20 mouse cellular contexts compared by ENCODE assay signal in the genomic region with DNA sequence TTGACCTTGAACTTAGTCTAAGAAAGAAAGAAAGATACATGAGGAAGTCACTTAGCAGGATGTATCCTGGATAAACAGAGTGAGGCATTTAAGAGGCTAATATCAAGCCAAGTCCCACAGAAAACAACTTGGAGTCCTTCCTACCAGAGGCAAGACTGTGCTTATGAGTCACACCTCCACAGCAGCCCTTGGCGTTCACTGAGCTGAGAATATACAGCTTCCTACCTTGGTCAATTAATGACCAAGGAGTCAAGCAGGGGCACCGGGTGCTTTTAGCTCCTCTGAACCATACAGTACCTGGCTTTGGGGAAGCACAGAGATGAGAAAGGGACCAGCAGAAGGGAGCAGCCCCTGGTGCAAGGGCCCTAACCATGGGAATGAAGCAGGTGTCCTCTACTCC. TPM values are rescaled to one million over a fixed set of nuclear protein-coding genes. Genes with fewer than 3 reads are reported as not detected.
DNase-seq lines count a peak whose midpoint lies in the region; ATAC-seq and TF ChIP-seq lines count a peak whose summit lies in the region.
"Had no signal": no experiment of that assay in that cellular context is flagged by ENCODE, and none has a peak within 500 bp of the region (broad histone marks: within the 10 kb centered on the region; RNA-seq: fewer than 3 reads in every experiment).

No protein-coding gene starts in this region.

- H3K27ac ChIP-seq in heart, adult 2 months = peak overlapping the region; percentile 75
- peak overlapping the region; percentile 76 for H3K27ac ChIP-seq in intestine, postnatal 0 days (ENCODE audit: low read depth, low read length)
- peak overlapping the region; percentile 77 for H3K27ac ChIP-seq in kidney, postnatal 0 days
- no peak overlapping the region for H3K27ac ChIP-seq in stomach, embryonic 16.5 days (ENCODE audit: low read length)
- H3K27ac ChIP-seq: forebrain, embryonic 10.5 days; heart, embryonic 15.5 days; hindbrain, embryonic 13.5 days; lung, embryonic 15.5 days; neural tube, embryonic 13.5 days had no signal

- peak; percentile 73 for ATAC-seq in intestine, postnatal 0 days
- ATAC-seq in kidney, postnatal 0 days (replicated peaks; ENCODE audit: low FRiP score, low read depth) = peak; percentile 90
- 0 out of 2 replicates have a peak, but pooled peaks have one; percentile 56 for ATAC-seq in stomach, embryonic 16.5 days (ENCODE audit: insufficient read depth, low FRiP score)

- DNase-seq in heart, adult 2 months = no peak
- DNase-seq in heart, adult 9 months (ENCODE audit: low spot score in 2 of 2) = no peak
- DNase-seq in kidney, postnatal 0 days (ENCODE audit: low spot score) = peak; percentile 47
- DNase-seq in lung, adult 2 months = no peak
- no peak for DNase-seq in natural killer cell, adult 2 months (ENCODE audit: low spot score in 2 of 2)
- DNase-seq: cerebellum, adult 11-12 months; thymus, postnatal 14 days had no signal

- H3K36me3 ChIP-seq in heart, adult 2 months (ENCODE audit: control insufficient read depth, insufficient read depth, low read length) = peaks cover 3% of the 10 kb centered on the region
- H3K36me3 ChIP-seq in intestine, postnatal 0 days (ENCODE audit: control insufficient read depth, insufficient read depth) = no peaks in the 10 kb centered on the region
- no peaks in the 10 kb centered on the region for H3K36me3 ChIP-seq in kidney, postnatal 0 days (ENCODE audit: insufficient read depth, low read length)
- H3K36me3 ChIP-seq in stomach, embryonic 16.5 days (ENCODE audit: control insufficient read depth, insufficient read depth, low read length) = no peaks in the 10 kb centered on the region
- H3K36me3 ChIP-seq: forebrain, embryonic 10.5 days; heart, embryonic 15.5 days; hindbrain, embryonic 13.5 days; lung, embryonic 15.5 days; neural tube, embryonic 13.5 days had no signal

- WGBS in heart, adult 2 months = 44% methylated on average over 2 of the region's 2 CpGs
- 30% methylated on average over 2 of the region's 2 CpGs for WGBS in intestine, postnatal 0 days
- WGBS in kidney, postnatal 0 days = 26% methylated on average over 2 of the region's 2 CpGs
- WGBS in stomach, embryonic 16.5 days = 63% methylated on average over 2 of the region's 2 CpGs
- WGBS in lung, adult 2 months = 37% methylated on average over 2 of the region's 2 CpGs

- TF ChIP-seq CTCF in heart, adult 2 months (IDR thresholded peaks at IDR 0.05) = no peak
- no peak for TF ChIP-seq CTCF in intestine, postnatal 0 days (IDR thresholded peaks at IDR 0.05; ENCODE audit: low read depth)
- TF ChIP-seq CTCF in kidney, postnatal 0 days (IDR thresholded peaks at IDR 0.05; ENCODE audit: low read depth) = no peak
- TF ChIP-seq CTCF in lung, adult 2 months (IDR thresholded peaks at IDR 0.05; ENCODE audit: insufficient read depth, low read length) = no peak

- TF ChIP-seq EP300 in heart, adult 2 months (IDR thresholded peaks at IDR 0.05; ENCODE audit: insufficient read depth, low read depth, low read length) = no peak

- no peaks in the 10 kb centered on the region for H3K79me2 ChIP-seq in heart, adult 2 months (replicated peaks; ENCODE audit: control insufficient read depth, insufficient read depth, low read length)

- intact Hi-C loops in heart, adult 2 months (cut with DNase I) = no loop called here

- 0 out of 2 replicates have a peak, but pooled peaks cover 1% of the 10 kb centered on the region for H3K4me1 ChIP-seq in heart, adult 2 months (ENCODE audit: control insufficient read depth, insufficient read depth, low read length)
- H3K4me1 ChIP-seq in intestine, postnatal 0 days (replicated peaks; ENCODE audit: control insufficient read depth, insufficient read depth, low read length) = 0 out of 2 replicates have a peak, but pooled peaks cover 3% of the 10 kb centered on the region
- 0 out of 2 replicates have a peak, but pooled peaks cover 3% of the 10 kb centered on the region for H3K4me1 ChIP-seq in kidney, postnatal 0 days (replicated peaks; ENCODE audit: insufficient read depth, low read length)
- no peaks in the 10 kb centered on the region for H3K4me1 ChIP-seq in stomach, embryonic 16.5 days (ENCODE audit: control insufficient read depth, insufficient read depth, low read length)
- no peaks in the 10 kb centered on the region for H3K4me1 ChIP-seq in lung, adult 2 months (ENCODE audit: control insufficient read depth, insufficient read depth, low read length)
- H3K4me1 ChIP-seq: neural tube, embryonic 13.5 days had no signal

- no peak for TF ChIP-seq POLR2A in heart, adult 2 months (IDR thresholded peaks at IDR 0.05; ENCODE audit: insufficient read depth, low read depth, low read length)
- no peak for TF ChIP-seq POLR2A in lung, adult 2 months (IDR thresholded peaks at IDR 0.05; ENCODE audit: borderline replicate concordance, extremely low read depth, low read depth, low read length)

- no peaks in the 10 kb centered on the region for H3K27me3 ChIP-seq in heart, adult 2 months (ENCODE audit: control insufficient read depth, insufficient read depth, low read length)
- no peaks in the 10 kb centered on the region for H3K27me3 ChIP-seq in intestine, postnatal 0 days (replicated peaks; ENCODE audit: control insufficient read depth, insufficient read depth, low read length)
- H3K27me3 ChIP-seq in kidney, postnatal 0 days (ENCODE audit: insufficient read depth, low read length) = no peaks in the 10 kb centered on the region
- no peaks in the 10 kb centered on the region for H3K27me3 ChIP-seq in stomach, embryonic 16.5 days (ENCODE audit: control insufficient read depth, insufficient read depth, low read length)
- H3K27me3 ChIP-seq: heart, embryonic 15.5 days; lung, embryonic 15.5 days; neural tube, embryonic 13.5 days had no signal

- H3K9ac ChIP-seq in heart, adult 2 months (ENCODE audit: low read depth, low read length) = no peak overlapping the region
- H3K9ac ChIP-seq in intestine, postnatal 0 days (ENCODE audit: low read depth, low read length) = no peak overlapping the region
- no peak overlapping the region for H3K9ac ChIP-seq in kidney, postnatal 0 days (ENCODE audit: low read depth, low read length)
- no peak overlapping the region for H3K9ac ChIP-seq in stomach, embryonic 16.5 days (ENCODE audit: low read length)
- H3K9ac ChIP-seq: heart, embryonic 15.5 days; hindbrain, embryonic 13.5 days; lung, embryonic 15.5 days; neural tube, embryonic 13.5 days had no signal

- no peak overlapping the region for H3K4me3 ChIP-seq in heart, adult 2 months
- H3K4me3 ChIP-seq in intestine, postnatal 0 days (ENCODE audit: low read depth, low read length) = no peak overlapping the region
- H3K4me3 ChIP-seq in kidney, postnatal 0 days (replicated peaks; ENCODE audit: low read depth, low read length) = no peak overlapping the region
- no peak overlapping the region for H3K4me3 ChIP-seq in stomach, embryonic 16.5 days (replicated peaks; ENCODE audit: low read length)
- no peak overlapping the region for H3K4me3 ChIP-seq in lung, adult 2 months (replicated peaks; ENCODE audit: extremely low read depth, low read depth, low read length)
- H3K4me3 ChIP-seq: forebrain, embryonic 10.5 days; heart, embryonic 15.5 days; hindbrain, embryonic 13.5 days; lung, embryonic 15.5 days; megakaryocyte, embryonic 14.5 days; neural tube, embryonic 13.5 days had no signal

- no peak overlapping the region for H3K4me2 ChIP-seq in intestine, postnatal 0 days (replicated peaks; ENCODE audit: low read depth)
- no peak overlapping the region for H3K4me2 ChIP-seq in kidney, postnatal 0 days (ENCODE audit: low read length)
- H3K4me2 ChIP-seq in stomach, embryonic 16.5 days (ENCODE audit: low read depth, low read length) = no peak overlapping the region
- H3K4me2 ChIP-seq: heart, embryonic 15.5 days; hindbrain, embryonic 13.5 days; lung, embryonic 15.5 days; neural tube, embryonic 13.5 days had no signal

- H3K9me3 ChIP-seq in intestine, postnatal 0 days (ENCODE audit: control insufficient read depth) = no peaks in the 10 kb centered on the region
- H3K9me3 ChIP-seq in kidney, postnatal 0 days (replicated peaks; ENCODE audit: low read length) = no peaks in the 10 kb centered on the region
- no peaks in the 10 kb centered on the region for H3K9me3 ChIP-seq in stomach, embryonic 16.5 days (replicated peaks; ENCODE audit: control insufficient read depth, low read length)
- H3K9me3 ChIP-seq: forebrain, embryonic 10.5 days; heart, embryonic 15.5 days; hindbrain, embryonic 13.5 days; lung, embryonic 15.5 days; megakaryocyte, embryonic 14.5 days; neural tube, embryonic 13.5 days had no signal

RNA-seq across cellular contexts. Expression of a gene that starts 9.5 kb away (rescaled TPM):
- total RNA-seq in heart, adult 2 months (2021) = 100 to 1,000 TPM; 106 to 125 TPM
- 64.7 and 85.7 TPM in 2 replicates for polyA plus RNA-seq in heart, adult 2 months (2012; rRNA removed)
- 130 and 133 TPM in 2 replicates for polyA plus RNA-seq in intestine, postnatal 0 days (2015; fragmentation: Nextera tagmentation; extraction: Ambion mirVana)
- polyA plus RNA-seq in kidney, postnatal 0 days (2015; fragmentation: Nextera tagmentation; extraction: Ambion mirVana) = 130 and 144 TPM in 2 replicates
- 108 and 109 TPM in 2 replicates for polyA plus RNA-seq in stomach, embryonic 16.5 days (2015; fragmentation: Nextera tagmentation; extraction: Ambion mirVana)
- 25.0 and 28.1 TPM in 2 replicates for polyA plus RNA-seq in lung, adult 2 months (2012; rRNA removed)

RNA-seq across cellular contexts. Expression of a gene that starts 21.4 kb away (rescaled TPM):
- 1 to 10 TPM; 1.3 to 2.0 TPM for total RNA-seq in heart, adult 2 months (2021)
- polyA plus RNA-seq in heart, adult 2 months (2012; rRNA removed) = 3.4 and 4.8 TPM in 2 replicates
- polyA plus RNA-seq in intestine, postnatal 0 days (2015; fragmentation: Nextera tagmentation; extraction: Ambion mirVana) = 0.52 and 0.61 TPM in 2 replicates
- polyA plus RNA-seq in kidney, postnatal 0 days (2015; fragmentation: Nextera tagmentation; extraction: Ambion mirVana) = 0.96 and 0.98 TPM in 2 replicates
- 1.8 and 1.9 TPM in 2 replicates for polyA plus RNA-seq in stomach, embryonic 16.5 days (2015; fragmentation: Nextera tagmentation; extraction: Ambion mirVana)
- 1.8 and 3.0 TPM in 2 replicates for polyA plus RNA-seq in lung, adult 2 months (2012; rRNA removed)

RNA-seq across cellular contexts. Expression of a gene that starts 41.2 kb away (rescaled TPM):
- total RNA-seq in heart, adult 2 months (2021) = not detected
- 0.25 and 0.26 TPM in 2 replicates for polyA plus RNA-seq in heart, adult 2 months (2012; rRNA removed)
- polyA plus RNA-seq in intestine, postnatal 0 days (2015; fragmentation: Nextera tagmentation; extraction: Ambion mirVana) = 0.24 and 0.39 TPM in 2 replicates
- 0.19 and 0.28 TPM in 2 replicates for polyA plus RNA-seq in kidney, postnatal 0 days (2015; fragmentation: Nextera tagmentation; extraction: Ambion mirVana)
- 0.25 and 0.31 TPM in 2 replicates for polyA plus RNA-seq in stomach, embryonic 16.5 days (2015; fragmentation: Nextera tagmentation; extraction: Ambion mirVana)
- 0.05 and 0.07 TPM in 2 replicates for polyA plus RNA-seq in lung, adult 2 months (2012; rRNA removed)
- total RNA-seq: common myeloid progenitor, adult 5-6 weeks; gastrocnemius, postnatal 4 days had no signal
- polyA plus RNA-seq: limb, embryonic 11.5 days had no signal

RNA-seq across cellular contexts. Expression of a gene that starts 55.7 kb away (rescaled TPM):
- not detected for total RNA-seq in heart, adult 2 months (2021)
- polyA plus RNA-seq in heart, adult 2 months (2012; rRNA removed) = not detected in 2 replicates
- polyA plus RNA-seq in intestine, postnatal 0 days (2015; fragmentation: Nextera tagmentation; extraction: Ambion mirVana) = not detected in 2 replicates
- not detected in 2 replicates for polyA plus RNA-seq in kidney, postnatal 0 days (2015; fragmentation: Nextera tagmentation; extraction: Ambion mirVana)
- polyA plus RNA-seq in stomach, embryonic 16.5 days (2015; fragmentation: Nextera tagmentation; extraction: Ambion mirVana) = not detected in 2 replicates
- not detected in 2 replicates for polyA plus RNA-seq in lung, adult 2 months (2012; rRNA removed)
- total RNA-seq: common myeloid progenitor, adult 5-6 weeks; gastrocnemius, postnatal 4 days had no signal
- polyA plus RNA-seq: embryonic facial prominence, embryonic 14.5 days; forebrain, embryonic 10.5 days; heart, embryonic 15.5 days; limb, embryonic 11.5 days; lung, embryonic 15.5 days; stomach, embryonic 14.5 days had no signal
